Mouse (Mus musculus): ENCODE data around the gene Ipo4. TPM values are rescaled to one million over a fixed set of nuclear protein-coding genes. Genes with fewer than 3 reads are reported as not detected.
A peak's percentile ranks its signal among the peaks of the same experiment; 100 is the strongest.

Ipo4 gene
- polyA plus RNA-seq (2016; fragmentation: Nextera tagmentation; extraction: Ambion mirVana): 68.5 and 68.6 TPM in 2 replicates

DNA sequence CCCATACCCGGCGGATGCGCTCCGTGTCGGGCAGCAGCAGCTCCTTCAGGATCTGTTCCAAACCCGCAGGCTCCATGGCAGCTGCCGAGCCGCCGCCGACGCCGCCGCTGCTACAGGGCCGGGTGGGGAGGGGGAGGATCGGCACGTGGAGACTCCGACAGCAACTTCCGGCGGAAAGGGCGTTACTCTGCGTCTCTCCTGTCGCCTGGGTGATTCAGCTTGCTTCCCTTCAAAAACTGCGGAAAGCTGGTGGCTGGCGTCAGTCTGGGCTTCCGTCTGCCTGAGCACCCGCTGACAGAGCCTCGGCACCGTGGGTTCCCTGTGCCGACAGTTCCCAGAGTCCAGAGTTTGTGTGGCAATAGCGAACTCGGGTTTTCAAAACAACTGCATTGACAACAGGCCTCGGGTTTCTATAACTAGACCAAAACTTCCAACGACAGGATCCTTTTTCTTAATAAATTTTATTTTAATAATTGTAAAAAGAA is at the start of gene Ipo4:
Gene Ipo4, minus strand, starts transcription at position 435 of the 485 bp plus-strand sequence.
- peak; percentile 91 for ATAC-seq (ENCODE audit: low FRiP score)
- 2% methylated on average over 33 of the region's 33 CpGs for WGBS
- Histone ChIP-seq H3K4me1 (peaks cover 18% of the 10 kb centered on the region), H3K9me3 (no peaks in the 10 kb centered on the region), H3K9ac (peak within 1 kb of the TSS; percentile 82), H3K27ac (peak within 1 kb of the TSS; percentile 80), H3K36me3 (replicated peaks) (peaks cover 77% of the 10 kb centered on the region), H3K4me3 (replicated peaks) (peak within 1 kb of the TSS; percentile 68), H3K4me2 (peak within 1 kb of the TSS; percentile 91), H3K27me3 (no peaks in the 10 kb centered on the region)

DNA sequence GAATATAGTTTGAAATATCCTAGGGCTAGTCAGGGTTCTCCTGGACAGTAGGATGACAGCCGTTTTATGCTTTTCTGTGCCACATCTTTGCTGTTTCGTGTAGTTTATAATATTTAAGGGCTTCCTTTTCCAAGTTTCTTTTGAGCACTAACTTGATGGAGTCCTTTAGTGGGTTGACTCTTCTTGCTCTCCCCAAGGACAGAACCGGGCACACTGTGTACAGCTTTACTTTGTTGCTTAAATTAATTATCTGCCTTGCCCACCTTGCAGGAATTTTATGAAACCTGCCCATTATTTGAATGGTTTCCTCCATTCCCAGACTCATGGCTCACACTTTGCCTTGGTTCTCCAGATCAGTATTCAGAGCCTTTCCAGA is 46.3 kb upstream of the Ipo4 start:
- Histone ChIP-seq H3K36me3 (replicated peaks) (peaks cover 34% of the 10 kb centered on the region), H3K27ac (peak overlapping the region; percentile 72; the same call in 1 of the 2 replicates), H3K9me3 (no peaks in the 10 kb centered on the region), H3K4me2 (peak overlapping the region; percentile 86), H3K27me3 (no peaks in the 10 kb centered on the region), H3K9ac (peak overlapping the region; percentile 83; the same call in 1 of the 2 replicates), H3K4me3 (replicated peaks) (peak overlapping the region; percentile 86), H3K4me1 (peaks cover 11% of the 10 kb centered on the region)
- 17% methylated on average over 3 of the region's 3 CpGs for WGBS
- ATAC-seq (ENCODE audit: low FRiP score): peak; percentile 66

DNA sequence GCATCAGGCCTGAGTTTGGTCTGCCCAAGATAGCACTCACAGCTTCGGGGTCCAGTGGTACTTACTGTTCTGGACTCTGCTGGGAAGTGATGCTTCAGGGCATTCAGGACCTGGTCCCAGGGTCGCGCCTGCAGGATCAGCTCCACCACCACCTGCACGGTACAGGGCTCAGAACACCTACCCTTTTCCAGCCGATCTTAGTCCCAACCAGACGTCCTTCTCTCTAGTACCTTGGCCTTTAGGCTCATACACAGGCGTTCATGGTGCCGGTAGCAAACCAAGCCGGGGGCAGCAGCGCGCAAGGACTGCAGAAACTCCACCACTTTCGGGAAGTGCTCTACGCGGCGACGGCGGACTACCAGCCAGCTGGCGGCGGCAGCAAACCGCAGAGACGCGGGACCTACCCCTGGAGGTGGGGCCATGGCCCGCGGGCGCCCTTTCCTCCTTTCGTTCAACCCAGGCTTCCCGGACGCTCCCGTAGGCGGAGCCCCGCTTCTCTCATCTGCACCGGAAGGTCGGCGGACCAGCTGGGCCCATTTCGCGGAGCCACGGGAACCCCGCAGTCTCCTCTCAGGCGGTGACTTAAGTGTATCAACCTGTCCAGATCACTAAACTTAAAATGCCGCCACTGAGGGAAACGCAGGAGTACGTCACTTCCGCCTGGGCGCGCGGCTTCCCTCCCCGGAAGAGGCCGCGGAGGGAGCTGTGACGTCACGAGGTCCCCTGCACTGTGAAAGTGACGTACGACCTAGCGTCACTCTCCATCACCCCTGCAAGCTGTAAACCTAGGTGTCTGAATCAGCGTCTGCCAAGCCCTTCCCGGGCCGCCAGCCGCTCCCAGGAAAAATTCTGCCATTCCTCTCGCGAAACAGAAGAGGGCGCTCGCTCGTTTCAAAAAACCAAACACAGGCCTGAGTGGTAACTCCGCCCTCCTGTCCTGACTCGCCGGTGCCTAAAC is 45.7 kb upstream of the Ipo4 start, which contains the start of gene Tinf2:
Gene Tinf2, minus strand, starts transcription at position 661 of the 958 bp plus-strand sequence.
- H3K9ac ChIP-seq: peak within 1 kb of the TSS; percentile 83
- under 1% methylated on average over 66 of the region's 66 CpGs for WGBS

DNA sequence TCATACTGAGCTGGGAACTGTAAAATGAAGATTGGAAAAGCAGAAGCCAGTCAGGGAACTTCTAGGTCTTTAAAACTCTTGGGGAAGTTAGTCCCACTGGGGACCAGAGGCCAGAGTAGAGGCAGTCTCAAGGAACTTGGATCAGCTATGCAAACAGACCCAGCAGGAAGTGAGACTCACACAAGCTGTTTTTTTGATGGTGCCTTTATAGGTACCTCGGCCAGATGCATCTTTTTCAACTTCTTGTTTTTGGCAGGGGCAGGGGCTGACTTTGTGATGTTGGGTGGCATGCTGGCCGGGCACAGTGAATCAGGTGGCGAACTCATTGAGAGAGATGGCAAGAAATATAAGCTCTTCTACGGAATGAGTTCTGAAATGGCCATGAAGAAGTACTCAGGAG is 41.9 kb upstream of the Ipo4 start:
- 89% methylated on average over 4 of the region's 4 CpGs for WGBS
- no peaks in the 10 kb centered on the region for H3K27me3 ChIP-seq
- no peak overlapping the region for H3K9ac ChIP-seq
- no peaks in the 10 kb centered on the region for H3K9me3 ChIP-seq
- no peak overlapping the region for H3K4me3 ChIP-seq (replicated peaks)
- H3K27ac ChIP-seq: no peak overlapping the region
- H3K4me1 ChIP-seq: peaks cover 16% of the 10 kb centered on the region
- H3K4me2 ChIP-seq: no peak overlapping the region
- ATAC-seq (ENCODE audit: low FRiP score): no peak
- peaks cover 53% of the 10 kb centered on the region for H3K36me3 ChIP-seq (replicated peaks)

More for the DNA sequence above, 45.7 kb upstream of the Ipo4 start, which contains the start of gene Tinf2:
- peaks cover 40% of the 10 kb centered on the region for H3K36me3 ChIP-seq (replicated peaks)
- peak within 1 kb of the TSS; percentile 86 for H3K4me2 ChIP-seq
- peak within 1 kb of the TSS; percentile 86 for H3K4me3 ChIP-seq (replicated peaks)
- ATAC-seq (ENCODE audit: low FRiP score): peak; percentile 98
- H3K27ac ChIP-seq: peak within 1 kb of the TSS; percentile 72
- H3K9me3 ChIP-seq: no peaks in the 10 kb centered on the region
- no peaks in the 10 kb centered on the region for H3K27me3 ChIP-seq
- H3K4me1 ChIP-seq: peaks cover 11% of the 10 kb centered on the region

DNA sequence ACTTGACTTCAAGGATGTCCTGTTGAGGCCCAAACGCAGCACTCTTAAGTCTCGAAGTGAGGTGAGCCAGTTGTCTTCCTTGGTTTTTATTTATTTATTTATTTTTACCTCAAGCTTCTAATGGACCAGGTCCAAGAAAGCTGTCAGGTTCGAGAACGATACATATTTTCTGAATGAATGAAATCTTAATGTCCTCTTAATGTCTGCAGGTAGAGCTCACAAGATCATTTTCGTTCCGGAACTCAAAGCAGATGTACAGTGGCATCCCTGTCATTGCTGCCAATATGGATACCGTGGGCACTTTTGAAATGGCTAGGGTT is 36.9 kb upstream of the Ipo4 start:
- Histone ChIP-seq H3K27ac (0 out of 2 replicates have a peak overlapping the region, but pooled peaks have one; percentile 88), H3K4me2 (peak overlapping the region; percentile 97), H3K27me3 (no peaks in the 10 kb centered on the region), H3K36me3 (replicated peaks) (peaks cover 34% of the 10 kb centered on the region), H3K9me3 (no peaks in the 10 kb centered on the region), H3K4me3 (replicated peaks) (peak overlapping the region; percentile 68), H3K9ac (peak overlapping the region; percentile 56), H3K4me1 (peaks cover 23% of the 10 kb centered on the region)
- no peak for ATAC-seq (ENCODE audit: low FRiP score)
- 85% methylated on average over 7 of the region's 7 CpGs for WGBS

DNA sequence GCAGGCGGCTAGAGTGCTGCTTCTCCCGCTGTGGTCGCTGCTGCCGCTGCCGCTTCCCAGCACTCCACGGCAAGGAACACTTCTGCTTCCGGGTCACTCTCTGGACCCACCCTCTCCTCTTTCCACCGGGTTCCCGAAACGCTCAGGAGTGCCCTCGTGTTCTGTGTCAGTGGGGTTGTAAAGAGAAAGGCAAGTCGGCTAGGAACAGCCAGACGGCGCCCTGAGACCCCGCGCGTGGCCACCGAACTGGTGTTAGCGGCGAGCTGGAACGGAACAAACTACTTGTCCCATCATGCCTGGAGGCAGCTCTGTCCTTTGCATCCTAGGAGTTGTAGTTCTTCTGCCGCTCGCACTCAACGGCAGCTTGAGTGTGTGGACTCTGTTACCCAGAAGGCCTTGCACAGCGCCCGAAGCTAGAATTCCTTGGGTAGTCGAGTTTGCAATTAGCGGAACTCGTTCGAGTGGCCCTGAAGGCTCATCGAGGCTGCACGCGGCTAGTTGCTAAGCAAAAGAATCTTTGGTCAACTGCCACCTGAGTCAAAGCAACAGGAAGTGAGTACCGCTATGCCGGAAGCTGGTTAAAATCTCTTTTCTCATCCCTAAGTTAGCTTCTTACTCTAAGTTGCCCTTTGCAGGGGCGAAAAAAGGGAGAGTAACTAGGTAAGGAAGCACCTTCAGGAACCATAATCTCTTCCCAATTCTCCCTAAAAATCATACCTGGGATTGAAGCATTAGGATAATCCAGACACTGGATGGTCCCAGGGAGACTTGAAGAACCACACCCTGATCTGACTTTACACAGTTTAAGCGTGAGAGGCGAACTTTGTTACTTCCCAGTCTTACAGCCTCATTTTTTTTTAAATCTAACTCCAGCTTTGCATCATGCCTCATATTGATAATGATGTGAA is 36.3 kb upstream of the Ipo4 start, which contains the start of the genes Gmpr2 and Nedd8:
Gene Gmpr2, plus strand, starts transcription at position 109 of the 908 bp plus-strand sequence.
Gene Nedd8, minus strand, starts transcription at position 292 of the 908 bp plus-strand sequence.
- peak within 1 kb of the TSS; percentile 68 for H3K4me3 ChIP-seq (replicated peaks)
- H3K27ac ChIP-seq: peak within 1 kb of the TSS; percentile 88
- H3K4me2 ChIP-seq: peak within 1 kb of the TSS; percentile 97
- H3K4me1 ChIP-seq: peaks cover 23% of the 10 kb centered on the region
- no peaks in the 10 kb centered on the region for H3K27me3 ChIP-seq
- WGBS: under 1% methylated on average over 38 of the region's 38 CpGs
- no peaks in the 10 kb centered on the region for H3K9me3 ChIP-seq
- ATAC-seq (ENCODE audit: low FRiP score): peak; percentile 98
- peaks cover 29% of the 10 kb centered on the region for H3K36me3 ChIP-seq (replicated peaks)
- H3K9ac ChIP-seq: peak within 1 kb of the TSS; percentile 90

DNA sequence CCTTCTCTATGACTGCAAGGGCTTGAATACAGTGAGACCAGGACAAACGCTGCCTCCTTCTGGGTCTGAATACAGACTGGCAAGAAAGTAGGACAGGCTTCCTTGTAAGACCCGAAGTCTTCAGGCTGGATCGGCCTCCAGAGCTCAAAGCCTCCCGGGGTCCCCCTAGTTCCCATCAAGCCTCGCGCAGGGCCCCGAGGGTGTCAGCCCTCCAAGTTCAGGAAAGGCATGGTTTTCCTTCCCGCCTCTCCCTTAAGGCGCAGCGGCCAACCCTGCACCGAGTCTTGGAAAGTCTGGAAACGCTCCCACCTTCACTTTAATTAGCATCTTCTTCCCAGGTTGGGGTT is 35.7 kb upstream of the Ipo4 start:
- Histone ChIP-seq H3K27me3 (no peaks in the 10 kb centered on the region), H3K9ac (peak overlapping the region; percentile 90), H3K9me3 (no peaks in the 10 kb centered on the region), H3K4me3 (replicated peaks) (peak overlapping the region; percentile 68), H3K27ac (peak overlapping the region; percentile 88), H3K4me2 (peak overlapping the region; percentile 97), H3K36me3 (replicated peaks) (peaks cover 26% of the 10 kb centered on the region), H3K4me1 (peaks cover 23% of the 10 kb centered on the region)
- peak; percentile 63 for ATAC-seq (ENCODE audit: low FRiP score)
- under 1% methylated on average over 12 of the region's 12 CpGs for WGBS

DNA sequence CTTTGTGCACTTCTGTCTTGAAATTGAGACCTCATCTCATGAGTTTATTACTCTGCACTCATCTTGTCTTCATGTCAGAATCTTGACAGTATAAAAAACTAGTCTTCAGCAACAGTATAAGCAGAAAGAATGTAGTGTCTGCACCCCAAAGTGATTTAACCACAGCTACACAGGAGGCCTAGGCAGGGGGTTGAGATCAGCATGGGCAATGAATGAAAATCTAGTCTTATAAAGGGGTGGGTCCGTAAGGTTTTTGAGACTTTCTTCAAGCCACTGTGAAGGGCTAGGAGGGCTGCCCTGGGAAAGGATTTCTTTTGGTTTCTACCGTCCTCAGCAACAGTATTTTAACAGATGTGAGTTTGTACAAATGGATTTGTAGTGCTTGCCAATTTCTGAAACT is 24.9 kb upstream of the Ipo4 start:
- H3K4me1 ChIP-seq: peaks cover 13% of the 10 kb centered on the region
- H3K27ac ChIP-seq: 0 out of 2 replicates have a peak overlapping the region, but pooled peaks have one; percentile 5
- H3K9ac ChIP-seq: no peak overlapping the region
- peaks cover 34% of the 10 kb centered on the region for H3K36me3 ChIP-seq (replicated peaks)
- H3K27me3 ChIP-seq: no peaks in the 10 kb centered on the region
- ATAC-seq (ENCODE audit: low FRiP score): no peak; the same call in 1 of the 2 replicates
- H3K4me3 ChIP-seq (replicated peaks): peak overlapping the region; percentile 69
- H3K9me3 ChIP-seq: no peaks in the 10 kb centered on the region
- H3K4me2 ChIP-seq: peak overlapping the region; percentile 58; the same call in 1 of the 2 replicates
- WGBS: 38% methylated on average over 2 of the region's 2 CpGs

DNA sequence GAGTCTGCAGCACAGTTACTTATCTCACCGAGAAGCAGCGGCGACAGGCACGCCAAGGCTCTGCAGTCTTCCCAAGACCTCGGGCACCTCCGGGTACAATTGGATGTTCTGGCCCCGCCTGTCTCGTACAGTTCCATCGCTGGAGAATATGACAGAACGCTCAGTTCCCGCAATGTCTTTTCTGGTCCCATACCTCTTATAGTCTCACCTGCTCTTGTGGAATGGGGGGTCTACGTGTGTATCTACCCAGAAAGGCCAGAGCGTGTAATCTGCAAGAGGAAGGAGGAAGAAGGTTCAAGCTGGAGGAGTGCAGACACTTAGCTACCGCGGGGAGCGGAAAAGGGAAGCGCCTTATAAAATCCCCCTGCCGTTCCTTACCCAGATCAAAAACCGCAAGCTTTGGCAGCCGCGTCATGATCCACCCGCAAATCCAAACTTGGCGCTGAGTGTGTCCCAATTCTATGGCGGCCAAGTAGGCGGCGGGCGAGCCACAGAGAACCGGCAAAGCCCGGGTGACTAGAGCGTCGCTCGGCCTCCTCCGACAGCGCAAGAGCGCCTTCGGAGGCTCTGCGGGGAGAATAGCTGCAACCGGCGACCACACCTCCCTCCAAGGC is 24.3 kb upstream of the Ipo4 start, which contains the start of gene Mdp1:
Gene Mdp1, minus strand, starts transcription at position 549 of the 614 bp plus-strand sequence.
- Histone ChIP-seq H3K36me3 (replicated peaks) (peaks cover 33% of the 10 kb centered on the region), H3K27ac (peak within 1 kb of the TSS; percentile 68), H3K4me1 (peaks cover 13% of the 10 kb centered on the region), H3K9me3 (no peaks in the 10 kb centered on the region), H3K4me2 (peak within 1 kb of the TSS; percentile 58), H3K9ac (peak within 1 kb of the TSS; percentile 72), H3K4me3 (replicated peaks) (peak within 1 kb of the TSS; percentile 69), H3K27me3 (no peaks in the 10 kb centered on the region)
- ATAC-seq (ENCODE audit: low FRiP score): peak; percentile 91
- WGBS: under 1% methylated on average over 39 of the region's 39 CpGs

DNA sequence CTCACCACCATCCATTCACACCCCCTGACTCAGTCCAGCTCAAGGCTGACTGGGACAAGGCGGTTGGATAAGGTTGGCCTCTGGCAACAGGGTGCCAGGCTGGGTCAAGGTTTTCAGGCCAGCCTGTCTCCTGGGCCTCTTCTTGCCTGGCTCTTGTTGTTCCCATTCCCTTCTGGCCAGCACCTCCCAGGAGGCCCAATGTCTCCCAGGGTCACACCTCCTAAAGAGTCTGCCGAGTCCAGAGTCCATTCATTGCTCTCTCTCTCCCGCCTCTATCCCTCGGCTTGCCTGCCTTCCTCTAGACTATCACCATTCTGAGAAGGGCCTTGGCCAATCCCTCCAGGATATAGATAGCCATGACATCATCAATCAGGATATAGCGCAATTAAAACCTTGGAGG is 22.3 kb upstream of the Ipo4 start:
- H3K4me3 ChIP-seq (replicated peaks): no peak overlapping the region
- H3K4me2 ChIP-seq: no peak overlapping the region
- no peak overlapping the region for H3K27ac ChIP-seq
- no peak overlapping the region for H3K9ac ChIP-seq
- 91% methylated on average over 5 of the region's 5 CpGs for WGBS
- peaks cover 13% of the 10 kb centered on the region for H3K4me1 ChIP-seq
- H3K36me3 ChIP-seq (replicated peaks): peaks cover 25% of the 10 kb centered on the region
- H3K9me3 ChIP-seq: no peaks in the 10 kb centered on the region
- H3K27me3 ChIP-seq: no peaks in the 10 kb centered on the region
- no peak for ATAC-seq (ENCODE audit: low FRiP score)

DNA sequence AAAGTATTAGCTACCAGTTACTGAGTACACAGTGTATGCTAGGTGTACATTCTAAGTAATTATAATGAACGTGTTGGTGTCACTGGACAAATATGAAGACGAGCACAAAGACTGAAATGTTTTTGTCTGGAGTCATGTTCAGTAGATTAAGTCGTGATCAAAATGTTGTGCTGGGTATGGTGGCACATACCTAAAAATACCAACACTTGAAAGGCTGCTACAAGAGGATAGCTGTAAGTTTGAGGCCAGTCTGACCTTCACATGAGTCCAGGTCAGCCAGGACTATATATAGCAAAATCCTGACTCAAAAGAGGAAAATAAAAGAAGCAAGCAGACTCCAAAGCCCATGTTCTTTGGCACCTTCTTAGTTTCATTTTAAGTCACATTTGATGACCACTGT is 21.2 kb upstream of the Ipo4 start:
- WGBS: 88% methylated on average over 3 of the region's 3 CpGs

More for the DNA sequence above, 21.2 kb upstream of the Ipo4 start:
- Histone ChIP-seq H3K9ac (no peak overlapping the region), H3K4me3 (replicated peaks) (no peak overlapping the region), H3K36me3 (replicated peaks) (peaks cover 19% of the 10 kb centered on the region), H3K27ac (no peak overlapping the region), H3K4me1 (peaks cover 13% of the 10 kb centered on the region), H3K4me2 (no peak overlapping the region), H3K9me3 (no peaks in the 10 kb centered on the region), H3K27me3 (no peaks in the 10 kb centered on the region)
- ATAC-seq (ENCODE audit: low FRiP score): no peak

Data from forebrain, embryonic 12.5 days (tissue).